Mouse (Mus musculus) ES-E14 (cell line): ENCODE results near the gene Hnrnpul2. TPM values are rescaled to one million over a fixed set of nuclear protein-coding genes. Genes with fewer than 3 reads are reported as not detected.
"Not testable (repeated sequence)": the region's sequence is repeated elsewhere in the genome, so short reads cannot be mapped to it uniquely, and the experiment has no call there.

ENCODE experiments used
- DNase-seq: peaks from one replicate; pipeline ENCODE4 v3.0.0-alpha.2; 2013; ENCODE audit warnings: low read depth, low spot score
- H3K27ac ChIP-seq: 2 replicates; pipeline ENCODE4 v1.5.1; 2012; ENCODE audit warnings: low read depth, mild to moderate bottlenecking, low read length, moderate library complexity, mixed read lengths; ENCODE audit not compliant: poor library complexity, insufficient read depth, severe bottlenecking
- H3K36me3 ChIP-seq: 2 replicates; pipeline ENCODE4 v1.6.1; 2012; ENCODE audit warnings: mild to moderate bottlenecking, low read length, moderate library complexity, mixed read lengths; ENCODE audit not compliant: control insufficient read depth, poor library complexity, insufficient read depth, severe bottlenecking
- H3K4me1 ChIP-seq, 2 experiments: fragments of 150-350 bp in 1 of 2; sonication (generic) in 1 of 2; 2 replicates each; pipeline ENCODE4 v1.6.1; 2012; ENCODE audit warnings: low read length in 2 of 2, mild to moderate bottlenecking in 1 of 2, mixed read lengths in 1 of 2; ENCODE audit not compliant: control insufficient read depth in 2 of 2, insufficient read depth in 2 of 2, poor library complexity in 1 of 2
- H3K4me3 ChIP-seq, 2 experiments: fragments of 150-350 bp in 1 of 2; sonication (generic) in 1 of 2; 2 replicates each; pipeline ENCODE4 v1.5.1; 2012; ENCODE audit warnings: low read length in 2 of 2, low read depth in 1 of 2, mild to moderate bottlenecking in 1 of 2, mixed read lengths in 1 of 2; ENCODE audit not compliant: insufficient read depth in 1 of 2, poor library complexity in 1 of 2, severe bottlenecking in 1 of 2
- H3K9ac ChIP-seq: 2 replicates; pipeline ENCODE4 v1.6.1; 2012; ENCODE audit warnings: low read depth, mild to moderate bottlenecking, low read length, mixed read lengths; ENCODE audit not compliant: poor library complexity, insufficient read depth, severe bottlenecking
- H3K9me3 ChIP-seq: fragments of 150-350 bp; sonication (generic); 2 replicates; pipeline ENCODE4 v1.6.1; 2012; ENCODE audit warnings: low read depth, mild to moderate bottlenecking, low read length; ENCODE audit not compliant: control insufficient read depth, insufficient read depth
- CHD2 ChIP-seq: IDR thresholded peaks from 2 replicates; pipeline ENCODE4 v1.6.1; 2014; ENCODE audit warnings: mild to moderate bottlenecking, low read depth, low read length, inconsistent platforms
- HCFC1 ChIP-seq: IDR thresholded peaks from 2 replicates; pipeline ENCODE4 v1.6.1; 2012; ENCODE audit warnings: low read length, inconsistent platforms, borderline replicate concordance; ENCODE audit not compliant: insufficient read depth
- MAFK ChIP-seq: IDR thresholded peaks from 2 replicates; pipeline ENCODE4 v1.6.1; 2014; ENCODE audit warnings: mild to moderate bottlenecking, low read depth, low read length, inconsistent platforms; ENCODE audit not compliant: insufficient read depth
- ZC3H11A ChIP-seq: IDR thresholded peaks from 2 replicates; pipeline ENCODE4 v1.6.1; 2012; ENCODE audit warnings: low read depth, mild to moderate bottlenecking, inconsistent platforms, low read length, borderline replicate concordance
- ZNF384 ChIP-seq: IDR thresholded peaks from 2 replicates; pipeline ENCODE4 v1.6.1; 2012; ENCODE audit warnings: low read depth, low read length, inconsistent platforms
- in situ Hi-C, 2 experiments: fragments of 600-800 bp; cut with MboI; formaldehyde crosslinking; loops; one replicate each; pipeline ENCODE4 v1.15.1; 2025; ENCODE audit warnings: low sequenced_read_pairs in 2 of 2, inconsistent platforms in 1 of 2; ENCODE audit not compliant: unreplicated experiment in 2 of 2
- total RNA-seq: library from RNA; depleted of rRNA; stranded (reverse); fragments of 300-350 nt; gene quantifications from 2 replicates; pipeline ENCODE4 v1.2.3, GENCODE M21; 2012

Hnrnpul2 gene
- total RNA-seq, 1 experiment, result 48.5 TPM

GRCm38 (mm10) chr19:8859018-8859417 lies 39.2 kb downstream of the Hnrnpul2 start:
- in situ Hi-C loops, result loop anchor here (10.0 to 25.0 kb wide), 2 partner anchors 228 to 236 kb away; partner anchors contain the start of gene Scgb1a1 (in 1 of the 2)
- Histone ChIP-seq H3K9me3 (no peaks in the 10 kb centered on the region), H3K27ac (no peak overlapping the region), H3K4me1 (no peaks in the 10 kb centered on the region), H3K4me3 (no peak overlapping the region), H3K36me3 (no peaks in the 10 kb centered on the region), H3K9ac (no peak overlapping the region)
- DNase-seq, result no peak
- no peak for TF ChIP-seq MAFK
- no peak for TF ChIP-seq ZC3H11A
- no peak for TF ChIP-seq CHD2
- no peak for TF ChIP-seq ZNF384
- TF ChIP-seq HCFC1, result no peak

- TF ChIP-seq ZNF384 (no peak), HCFC1 (no peak), MAFK (no peak), CHD2 (no peak), ZC3H11A (no peak)
- no peak for DNase-seq
- no peaks in the 10 kb centered on the region for H3K4me1 ChIP-seq
- no peaks in the 10 kb centered on the region for H3K9me3 ChIP-seq
- no peak overlapping the region for H3K27ac ChIP-seq
- in situ Hi-C loops, result loop anchor here in 1 of 2 experiments (25.0 kb wide), 1 partner anchor 223 kb away; the partner anchor contains the start of gene Scgb1a1
- H3K36me3 ChIP-seq, result no peaks in the 10 kb centered on the region
- no peak overlapping the region for H3K4me3 ChIP-seq
- H3K9ac ChIP-seq, result no peak overlapping the region
Measured at GRCm38 (mm10) chr19:8864265-8864664, 44.5 kb downstream of the Hnrnpul2 start.

GRCm38 (mm10) chr19:8870381-8870780 lies 50.6 kb downstream of the Hnrnpul2 start:
- peak overlapping the region in 1 of 2 experiments; percentile 91; a peak in 1 of 4 replicates for H3K4me3 ChIP-seq
- H3K9me3 ChIP-seq, H3K4me1 ChIP-seq, DNase-seq, H3K9ac ChIP-seq, H3K27ac ChIP-seq: not testable (repeated sequence)
- in situ Hi-C loops, result loop anchor here in 1 of 2 experiments (25.0 kb wide), 1 partner anchor 217 kb away; the partner anchor contains the start of gene Scgb1a1
- peak; percentile 80 for TF ChIP-seq ZNF384
- H3K36me3 ChIP-seq, result peaks cover 22% of the 10 kb centered on the region

- H3K27ac ChIP-seq, result peak overlapping the region; percentile 88
Measured at GRCm38 (mm10) chr19:8870838-8871237, 51.0 kb downstream of the Hnrnpul2 start.

More at GRCm38 (mm10) chr19:8870838-8871237, 51.0 kb downstream of the Hnrnpul2 start:
- no peak for TF ChIP-seq CHD2
- no peak for TF ChIP-seq HCFC1
- no peak for TF ChIP-seq ZC3H11A
- no peak for TF ChIP-seq ZNF384
- TF ChIP-seq MAFK, result no peak
- no peaks in the 10 kb centered on the region for H3K9me3 ChIP-seq
- H3K4me3 ChIP-seq, result peak overlapping the region; percentile 44 to 91
- H3K36me3 ChIP-seq, result peaks cover 25% of the 10 kb centered on the region
- peak overlapping the region; percentile 77 for H3K9ac ChIP-seq
- no peaks in the 10 kb centered on the region; a peak in 2 of 4 replicates for H3K4me1 ChIP-seq
- in situ Hi-C loops, result loop anchor here in 1 of 2 experiments (25.0 kb wide), 1 partner anchor 216 kb away; the partner anchor contains the start of gene Scgb1a1
- no peak for DNase-seq
